Mouse (Mus musculus) heart, postnatal 0 days (tissue): ENCODE measurements around the gene Camk2b.

Experiments
- CTCF ChIP-seq: IDR thresholded peaks from 2 replicates; pipeline ENCODE4 v1.5.1; 2016; ENCODE audit warnings: antibody characterized with exemption, control low read depth, low read depth
- EP300 ChIP-seq: IDR thresholded peaks from 2 replicates; pipeline ENCODE4 v1.6.1; 2016; ENCODE audit warnings: antibody characterized with exemption, low read depth

DNA sequence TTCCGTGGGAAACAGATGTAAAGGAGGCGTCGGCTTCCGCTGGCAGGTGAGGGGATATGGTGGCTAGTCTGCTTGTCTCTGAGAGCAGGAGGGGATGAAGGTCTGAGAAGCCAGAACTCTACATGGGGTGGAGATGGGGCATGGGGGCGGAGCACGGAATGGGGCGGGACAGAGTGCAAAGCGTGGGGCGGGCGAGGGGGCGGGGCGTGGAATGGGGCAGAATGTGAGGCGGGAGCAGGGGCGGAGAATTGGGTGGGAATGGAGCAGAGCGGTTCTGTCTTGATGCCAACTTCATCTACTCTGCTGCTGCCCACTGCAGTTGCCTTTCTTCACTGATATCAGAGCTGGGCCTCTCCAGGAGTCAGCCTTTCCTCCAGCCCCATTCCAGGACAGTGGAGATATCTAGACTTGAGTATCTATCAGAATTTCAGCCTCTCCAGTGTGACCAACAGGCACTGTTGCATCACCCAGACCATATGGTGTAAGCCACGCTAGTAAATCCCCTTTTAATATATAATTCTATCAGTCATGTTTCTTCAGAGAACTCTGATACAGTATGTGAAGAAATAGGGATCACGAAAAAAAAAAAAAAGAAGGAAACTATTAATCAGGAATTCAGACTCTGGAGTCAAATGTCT, 145.7 kb downstream of the Camk2b start:
- no peak for TF ChIP-seq CTCF
- no peak for TF ChIP-seq EP300
